Mouse (Mus musculus) E14TG2a.4 (cell line): Measurements from ENCODE around the gene Iqcf3.

ENCODE experiments used
- H3K27me3 ChIP-seq: 2 replicates; pipeline ENCODE4 v1.6.1; 2014; ENCODE audit warnings: low read length, control low read depth; ENCODE audit not compliant: insufficient read depth
- H3K36me3 ChIP-seq: 2 replicates; pipeline ENCODE4 v1.6.1; 2014; ENCODE audit warnings: low read length, control low read depth; ENCODE audit not compliant: insufficient read depth
- H3K4me1 ChIP-seq: replicated peaks from 2 replicates; pipeline ENCODE4 v1.6.1; 2014; ENCODE audit warnings: low read depth, low read length, control low read depth
- H3K4me3 ChIP-seq: replicated peaks from 2 replicates; pipeline ENCODE4 v1.5.1; 2014; ENCODE audit warnings: mild to moderate bottlenecking, low read length
- H3K9me3 ChIP-seq: 2 replicates; pipeline ENCODE4 v1.6.1; 2014; ENCODE audit warnings: low read length, control low read depth
- CTCF ChIP-seq: conservative IDR thresholded peaks from 2 replicates; pipeline ENCODE4 v1.5.1; 2014; ENCODE audit warnings: low read length
- NANOG ChIP-seq: IDR thresholded peaks from 2 replicates; pipeline ENCODE4 v1.6.1; 2014; ENCODE audit warnings: borderline replicate concordance, low read length, mixed read lengths
- POU5F1 ChIP-seq: IDR thresholded peaks from 2 replicates; pipeline ENCODE4 v1.6.1; 2014; ENCODE audit warnings: low read length, borderline replicate concordance

Gene Iqcf3

DNA sequence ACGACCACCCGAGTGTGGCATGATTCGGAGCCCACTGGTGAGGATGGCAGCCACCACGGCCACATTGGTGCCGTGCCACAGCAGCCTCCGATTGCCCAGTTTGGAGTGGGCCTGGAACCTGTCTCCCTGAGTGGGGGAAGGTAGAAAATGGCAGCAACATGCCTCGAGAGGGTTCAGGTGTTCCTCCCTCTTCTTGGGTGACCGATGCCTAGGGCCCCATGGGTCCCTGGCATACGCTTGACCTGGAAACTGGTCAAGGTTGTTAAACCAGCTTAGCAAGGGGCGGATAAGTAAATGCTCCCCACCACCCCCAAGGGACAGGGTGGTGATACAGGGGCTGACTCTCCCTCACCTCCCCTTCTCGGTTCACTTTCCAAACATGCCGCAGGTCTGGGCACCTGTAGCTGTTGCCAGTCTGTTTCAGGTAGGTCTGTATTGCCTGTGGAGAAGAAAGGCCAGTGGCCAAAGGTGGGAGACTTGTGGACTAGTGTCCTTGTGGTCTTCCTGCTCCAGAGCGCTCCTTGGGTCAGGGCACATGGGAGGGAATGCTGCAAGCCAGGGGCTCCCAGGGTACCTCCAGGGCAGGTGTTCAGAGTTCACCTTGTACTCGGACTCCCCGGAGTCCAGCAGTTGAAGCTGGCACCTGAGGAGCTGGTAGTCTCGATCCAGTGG is 88.2 kb downstream of the Iqcf3 start:
- TF ChIP-seq CTCF (no peak), NANOG (no peak), POU5F1 (no peak)
- no peaks in the 10 kb centered on the region for H3K9me3 ChIP-seq
- H3K4me3 ChIP-seq: no peak overlapping the region
- peaks cover 77% of the 10 kb centered on the region for H3K4me1 ChIP-seq
- H3K27me3 ChIP-seq: no peaks in the 10 kb centered on the region
- H3K36me3 ChIP-seq: no peaks in the 10 kb centered on the region

DNA sequence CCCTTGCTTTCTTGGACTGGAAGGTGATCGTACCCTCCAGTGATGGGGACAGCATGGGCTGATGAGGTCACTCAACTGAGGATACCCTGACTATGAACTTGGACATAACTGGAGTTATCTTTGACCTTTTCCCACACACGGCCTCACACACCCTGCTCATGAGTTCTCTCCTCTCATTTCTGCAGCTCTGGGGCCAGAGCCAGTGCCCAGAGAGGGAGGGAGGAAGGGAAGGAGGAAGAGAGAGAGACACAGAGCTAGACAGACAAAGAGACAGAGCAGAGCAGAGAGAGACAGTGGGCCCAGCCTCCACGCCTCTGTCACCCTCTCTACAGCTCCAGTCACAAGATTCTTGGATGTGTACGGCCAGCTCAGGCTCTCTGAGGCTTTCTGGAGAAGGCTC is 89.1 kb downstream of the Iqcf3 start:
- TF ChIP-seq CTCF (no peak), NANOG (no peak), POU5F1 (no peak)
- H3K36me3 ChIP-seq: no peaks in the 10 kb centered on the region
- H3K9me3 ChIP-seq: no peaks in the 10 kb centered on the region
- H3K27me3 ChIP-seq: no peaks in the 10 kb centered on the region
- peaks cover 71% of the 10 kb centered on the region for H3K4me1 ChIP-seq
- H3K4me3 ChIP-seq: no peak overlapping the region

DNA sequence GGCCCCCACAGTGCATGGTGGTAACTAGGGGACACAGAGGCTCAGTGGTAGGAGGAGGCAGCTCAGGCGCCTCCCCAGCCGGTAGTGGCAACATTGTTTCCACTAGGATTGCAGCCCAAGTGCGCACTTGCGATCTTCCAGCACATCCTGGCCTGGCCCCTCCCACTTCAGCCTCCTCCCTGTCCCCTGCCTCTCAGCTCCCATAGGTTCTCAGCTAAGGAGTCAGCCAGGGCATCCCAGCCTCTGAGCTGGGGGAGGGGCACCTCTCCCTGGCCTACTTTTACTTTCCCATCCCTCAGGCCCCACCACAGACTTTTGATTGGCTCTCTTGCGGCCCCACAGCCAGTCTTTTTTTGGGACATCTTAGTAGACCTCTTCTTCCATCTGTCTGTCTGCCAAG is 89.5 kb downstream of the Iqcf3 start:
- Histone ChIP-seq H3K4me3 (peak overlapping the region; percentile 69), H3K36me3 (no peaks in the 10 kb centered on the region), H3K4me1 (peaks cover 71% of the 10 kb centered on the region), H3K27me3 (peaks cover 3% of the 10 kb centered on the region), H3K9me3 (no peaks in the 10 kb centered on the region)
- TF ChIP-seq CTCF (no peak), POU5F1 (no peak), NANOG (no peak)

DNA sequence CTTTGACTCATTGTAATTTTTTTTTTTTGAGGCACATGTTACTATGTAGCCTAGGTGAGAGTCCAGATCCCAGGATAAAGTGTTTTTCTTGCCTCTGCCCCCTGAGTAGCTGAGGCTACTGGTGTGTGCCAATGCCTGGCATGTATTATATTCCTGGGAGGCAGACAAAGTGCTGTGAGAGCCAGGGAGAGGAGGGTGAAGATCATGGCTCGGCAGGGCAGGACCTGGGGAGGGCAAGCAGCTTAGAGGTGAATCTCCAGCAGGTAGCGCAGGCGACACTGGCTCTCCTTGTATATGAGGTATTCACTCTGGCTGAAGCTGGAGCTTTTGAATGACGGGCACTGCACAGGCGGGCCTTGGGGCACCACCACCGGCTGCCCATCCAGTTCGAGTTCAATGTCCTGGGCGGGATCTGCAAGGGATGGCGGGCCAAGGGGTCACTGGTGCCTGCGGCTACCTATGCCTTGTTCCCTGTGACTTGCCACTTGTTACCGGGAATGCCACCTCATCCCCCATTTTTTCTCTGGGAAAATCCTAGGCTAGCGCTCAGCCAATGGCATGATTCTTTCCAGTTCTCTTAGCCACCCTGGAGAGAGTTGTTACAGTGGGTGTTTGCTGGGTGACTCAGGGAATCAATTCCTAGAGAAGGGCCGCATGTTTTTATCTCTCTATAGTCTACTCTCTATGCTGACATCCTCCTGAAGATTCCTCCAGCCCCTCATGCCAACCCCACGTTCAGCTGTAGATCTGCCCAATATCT is 90.3 kb downstream of the Iqcf3 start:
- no peak for TF ChIP-seq POU5F1
- no peak for TF ChIP-seq CTCF
- no peak for TF ChIP-seq NANOG
- Histone ChIP-seq H3K27me3 (peaks cover 9% of the 10 kb centered on the region), H3K4me3 (peak overlapping the region; percentile 69), H3K9me3 (no peaks in the 10 kb centered on the region), H3K4me1 (peaks cover 67% of the 10 kb centered on the region), H3K36me3 (no peaks in the 10 kb centered on the region)

DNA sequence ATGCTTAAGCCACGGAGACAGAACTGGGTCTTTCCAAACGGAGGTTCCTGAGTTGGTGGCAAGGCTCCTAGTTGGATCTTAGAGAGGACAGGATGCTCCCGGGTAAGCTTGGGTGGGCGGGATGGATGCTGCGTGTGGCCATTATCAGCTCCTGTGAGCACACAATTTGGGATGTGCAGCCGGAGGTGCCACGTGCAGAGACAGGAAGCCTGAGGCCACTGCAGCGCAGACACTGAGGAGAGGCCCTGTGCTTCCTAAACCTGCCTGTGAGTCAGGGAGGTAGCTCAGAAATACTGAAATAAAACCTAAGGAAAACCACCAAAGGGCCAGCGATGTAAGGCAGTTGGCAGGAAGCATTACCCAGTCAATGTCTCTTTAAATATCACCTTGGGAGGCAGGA is 91.7 kb downstream of the Iqcf3 start:
- no peak for TF ChIP-seq POU5F1
- TF ChIP-seq CTCF: no peak
- TF ChIP-seq NANOG: no peak
- H3K27me3 ChIP-seq: peaks cover 16% of the 10 kb centered on the region
- no peaks in the 10 kb centered on the region for H3K9me3 ChIP-seq
- H3K4me3 ChIP-seq: no peak overlapping the region
- no peaks in the 10 kb centered on the region for H3K36me3 ChIP-seq
- H3K4me1 ChIP-seq: peaks cover 61% of the 10 kb centered on the region

DNA sequence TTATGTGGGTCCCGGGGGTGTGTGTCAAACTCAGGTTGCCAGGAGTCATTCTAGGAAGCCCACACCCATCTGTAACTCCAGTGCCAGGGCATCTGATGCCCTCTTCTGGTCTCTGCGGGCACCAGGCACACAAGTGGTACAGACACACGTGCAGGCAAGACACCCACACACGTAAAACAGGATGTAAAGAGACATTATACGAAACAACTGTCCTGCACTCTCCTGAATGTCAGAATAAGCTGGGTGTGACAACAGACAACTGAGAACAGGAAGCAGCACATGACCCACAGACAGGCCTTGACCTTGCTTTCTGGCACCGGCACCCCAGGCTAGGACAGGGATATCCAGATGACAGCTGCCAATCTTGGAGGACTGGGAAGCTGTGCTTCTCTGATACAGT is 92.1 kb downstream of the Iqcf3 start:
- no peak for TF ChIP-seq POU5F1
- H3K36me3 ChIP-seq: peaks cover 1% of the 10 kb centered on the region; the same call in 1 of the 2 replicates
- peaks cover 16% of the 10 kb centered on the region for H3K27me3 ChIP-seq
- peaks cover 60% of the 10 kb centered on the region for H3K4me1 ChIP-seq
- H3K9me3 ChIP-seq: no peaks in the 10 kb centered on the region
- H3K4me3 ChIP-seq: no peak overlapping the region

DNA sequence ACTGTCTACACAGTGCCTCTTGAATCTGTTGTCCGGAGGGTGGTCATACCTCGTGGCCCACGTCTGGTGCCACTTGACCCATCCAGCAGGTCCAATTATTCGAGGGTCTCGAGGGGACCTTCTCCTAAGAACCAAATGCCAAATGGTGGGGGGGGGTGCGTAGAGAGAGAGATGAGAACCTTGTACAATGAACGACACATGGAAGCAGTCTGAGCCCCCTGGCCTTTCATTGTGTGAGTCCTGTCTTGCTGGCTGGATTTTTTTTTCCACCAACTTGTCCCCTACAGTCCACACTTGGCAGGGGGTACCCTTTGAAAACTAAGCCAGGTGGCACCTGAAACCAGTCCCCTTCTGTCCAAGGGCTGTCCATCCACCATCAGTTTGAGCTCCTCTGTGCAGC is 93.7 kb downstream of the Iqcf3 start:
- Histone ChIP-seq H3K4me1 (peaks cover 59% of the 10 kb centered on the region), H3K4me3 (no peak overlapping the region), H3K27me3 (peaks cover 19% of the 10 kb centered on the region), H3K9me3 (no peaks in the 10 kb centered on the region), H3K36me3 (peaks cover 15% of the 10 kb centered on the region)
- TF ChIP-seq NANOG: no peak
- no peak for TF ChIP-seq CTCF
- no peak for TF ChIP-seq POU5F1

DNA sequence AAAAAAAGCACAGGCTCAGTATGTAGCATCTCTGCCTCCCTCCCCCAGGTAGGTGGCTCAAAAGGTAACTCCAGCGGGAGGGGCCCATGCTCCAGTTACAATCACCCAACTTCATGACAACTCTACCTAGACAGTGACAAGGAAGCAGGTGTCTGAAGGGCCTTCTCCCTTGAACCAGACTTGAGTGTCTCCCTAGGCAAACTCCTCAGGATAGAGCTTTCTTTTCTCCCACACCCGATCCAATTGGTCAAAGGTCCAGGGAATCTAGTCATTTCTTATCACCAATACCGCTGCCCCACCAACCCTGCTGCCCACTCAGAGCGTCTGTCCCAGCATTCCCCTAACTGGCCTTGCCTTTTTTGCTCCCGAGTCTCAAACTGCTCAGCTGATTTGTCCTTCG is 94.7 kb downstream of the Iqcf3 start:
- H3K9me3 ChIP-seq: no peaks in the 10 kb centered on the region
- TF ChIP-seq NANOG (no peak), POU5F1 (no peak), CTCF (no peak)
- H3K36me3 ChIP-seq: peaks cover 25% of the 10 kb centered on the region
- no peak overlapping the region for H3K4me3 ChIP-seq
- peaks cover 58% of the 10 kb centered on the region for H3K4me1 ChIP-seq
- peaks cover 19% of the 10 kb centered on the region for H3K27me3 ChIP-seq

DNA sequence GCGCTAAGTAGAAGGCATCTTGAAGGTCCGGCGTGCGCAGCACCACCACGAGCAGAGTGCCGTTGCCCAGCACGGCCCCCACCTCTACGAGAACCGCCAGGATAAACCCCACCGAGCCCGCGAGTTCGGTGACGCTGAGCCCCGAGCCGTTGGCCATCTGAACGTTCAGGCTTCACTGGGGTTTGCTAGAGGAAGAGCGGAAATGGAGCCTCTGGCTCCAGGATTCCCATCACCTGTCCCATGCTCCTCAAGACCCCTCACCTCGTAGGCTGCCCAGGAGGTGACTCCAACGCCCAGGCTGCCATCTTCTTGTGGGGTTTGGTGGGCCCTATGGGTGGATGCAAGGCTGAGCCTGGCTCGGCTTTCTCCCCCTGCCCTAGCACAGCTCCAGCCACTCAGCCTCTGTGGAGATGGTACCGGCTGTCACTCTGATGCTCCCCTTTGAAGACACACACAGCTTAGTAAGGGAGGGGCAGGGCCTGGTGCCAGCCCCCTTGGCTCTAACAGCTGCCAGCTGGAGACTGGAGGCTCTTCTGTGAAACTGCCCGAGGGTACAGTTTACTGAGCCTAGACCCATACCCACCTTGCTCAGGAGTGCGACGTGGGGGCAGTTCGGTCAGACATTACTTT is 95.7 kb downstream of the Iqcf3 start, which contains the start of gene Gpr62:
TSS of gene Gpr62 (minus strand) at position 368 of the 630 bp plus-strand sequence.
- TF ChIP-seq NANOG (no peak), CTCF (no peak), POU5F1 (no peak)
- H3K27me3 ChIP-seq: peaks cover 19% of the 10 kb centered on the region
- H3K9me3 ChIP-seq: no peaks in the 10 kb centered on the region
- H3K36me3 ChIP-seq: peaks cover 34% of the 10 kb centered on the region
- peaks cover 56% of the 10 kb centered on the region for H3K4me1 ChIP-seq
- H3K4me3 ChIP-seq: peak within 1 kb of the TSS; percentile 87
